Mouse (Mus musculus): ENCODE measurements around the gene Fbxw2. TPM values are rescaled to one million over a fixed set of nuclear protein-coding genes. Genes with fewer than 3 reads are reported as not detected.
A peak's percentile ranks its signal among the peaks of the same experiment; 100 is the strongest.
"Not testable (repeated sequence)": the region's sequence is repeated elsewhere in the genome, so short reads cannot be mapped to it uniquely, and the experiment has no call there.

Fbxw2 gene
- 10 to 100 TPM; 56.1 to 62.8 TPM for total RNA-seq (2021)

DNA sequence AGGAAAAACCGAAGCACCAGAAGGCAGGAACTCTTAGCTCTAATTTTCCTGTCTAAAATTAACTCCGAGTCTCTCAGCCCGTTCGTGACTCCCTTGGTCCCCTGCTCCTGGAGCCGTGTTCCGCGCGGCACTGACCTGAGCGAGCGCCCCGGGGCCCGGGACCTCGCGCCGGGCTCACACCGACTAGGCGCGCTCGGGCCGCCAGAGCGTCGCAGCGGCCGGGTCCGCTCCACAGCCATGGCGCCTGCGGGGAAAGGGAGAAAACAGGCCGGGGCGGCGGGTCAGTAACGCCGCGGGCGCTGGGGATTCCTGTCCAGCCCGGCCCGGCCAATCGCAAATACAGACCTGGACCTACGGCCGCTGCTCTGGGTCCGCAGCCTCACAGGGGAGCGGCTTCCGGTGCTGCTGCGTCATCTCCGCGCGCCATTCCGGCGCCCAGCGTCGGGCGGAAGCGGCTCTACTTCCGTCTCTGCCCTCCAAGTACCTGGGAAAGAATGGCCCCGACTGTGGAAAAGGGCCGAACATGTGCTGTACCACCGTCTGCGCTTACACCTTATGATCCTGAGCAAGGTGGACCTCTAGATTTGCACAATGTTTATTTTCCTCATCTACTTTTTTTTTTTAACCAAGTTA lies at the start of gene Fbxw2:
Gene Fbxw2, minus strand, starts transcription at position 485 of the 633 bp plus-strand sequence.
- DNase-seq = peak; percentile 94 to 95
- intact Hi-C loops (cut with DNase I) = loop anchor here (2.0 kb wide), 1 partner anchor 45 kb away; no protein-coding TSS in a partner anchor

DNA sequence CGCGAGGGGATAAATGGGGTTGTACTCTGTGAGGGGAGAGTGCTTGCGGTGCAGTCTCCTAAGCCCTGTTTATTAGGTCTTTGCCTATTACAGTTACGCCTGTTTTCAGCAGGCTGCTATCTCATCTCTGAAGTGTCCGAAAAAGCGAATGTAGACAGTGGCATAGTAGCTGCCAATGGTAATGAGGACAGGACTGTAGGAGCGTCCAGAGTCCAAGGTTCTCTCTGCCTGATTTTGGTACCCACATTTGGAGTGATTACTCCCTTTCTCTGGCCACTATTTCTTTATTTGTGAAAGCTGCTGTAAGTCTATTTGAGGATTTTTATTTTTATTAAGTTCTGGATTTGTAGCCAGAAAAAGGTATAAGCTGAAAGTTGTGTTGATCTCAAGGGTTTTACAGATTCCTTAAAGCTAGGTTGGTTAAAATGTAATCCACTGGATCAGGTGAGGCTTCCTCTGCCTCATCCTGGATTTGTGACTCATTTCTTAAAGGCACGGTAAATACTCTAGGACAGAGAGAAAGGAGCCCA lies 48.8 kb upstream of the Fbxw2 start, which contains the start of gene Psmd5:
Gene Psmd5, minus strand, starts transcription at position 153 of the 530 bp plus-strand sequence.
- intact Hi-C loops (cut with DNase I) = loop anchor here (2.0 to 5.0 kb wide), 2 partner anchors 30 to 97 kb away; no protein-coding TSS in a partner anchor

GRCm38 (mm10) chr2:34874271-34874670 lies 48.2 kb upstream of the Fbxw2 start, which contains the start of gene Cutal:
TSS of gene Cutal (plus strand) at chr2:34874396.
- DNase-seq = peak; percentile 17 to 26
- intact Hi-C loops (cut with DNase I) = loop anchor here (2.0 to 5.0 kb wide), 2 partner anchors 31 to 98 kb away; no protein-coding TSS in a partner anchor

More for the DNA sequence above, 48.8 kb upstream of the Fbxw2 start, which contains the start of gene Psmd5:
- no peak for DNase-seq

GRCm38 (mm10) chr2:34870520-34871474 lies 44.7 kb upstream of the Fbxw2 start:
- intact Hi-C loops (cut with DNase I) = loop anchor here (2.0 to 5.0 kb wide), 2 partner anchors 44 to 102 kb away; partner anchors contain the start of gene Fbxw2
- DNase-seq = peak; percentile 95 to 96

DNA sequence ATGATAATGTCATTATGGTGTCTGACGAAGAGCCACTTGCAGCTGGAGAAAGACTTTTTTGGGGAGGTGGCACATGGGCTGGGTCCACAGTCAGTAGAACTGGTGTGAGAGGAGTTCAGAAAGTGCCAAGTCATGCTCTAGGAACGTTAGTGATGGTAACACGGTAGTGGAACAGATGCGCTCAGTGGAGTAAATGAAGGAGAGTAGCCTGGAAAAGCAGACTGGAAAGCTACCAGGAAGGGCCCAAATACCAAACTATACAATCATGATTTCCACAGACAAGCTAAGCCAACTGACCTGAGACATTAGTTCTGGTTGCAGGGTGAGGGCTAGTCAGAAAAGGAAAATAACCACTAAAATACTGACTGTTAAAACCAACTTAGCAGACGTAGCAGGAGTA lies 43.6 kb upstream of the Fbxw2 start:
- intact Hi-C loops (cut with DNase I) = loop anchor here (2.0 to 5.0 kb wide), 2 partner anchors 43 to 103 kb away; partner anchors contain the start of gene Fbxw2
- DNase-seq = peak; percentile 4 to 10

GRCm38 (mm10) chr2:34857728-34858127 lies 31.6 kb upstream of the Fbxw2 start:
- intact Hi-C loops (cut with DNase I) = no loop called here
- no peak for DNase-seq

- DNase-seq = no peak
- intact Hi-C loops (cut with DNase I) = no loop called here
These were observed 29.2 kb upstream of the Fbxw2 start for GRCm38 (mm10) chr2:34855265-34855664.

- intact Hi-C loops (cut with DNase I) = no loop called here
- DNase-seq = no peak
These were observed 21.6 kb upstream of the Fbxw2 start for GRCm38 (mm10) chr2:34847702-34848101.

GRCm38 (mm10) chr2:34843211-34843939 lies 17.3 kb upstream of the Fbxw2 start:
- peak; percentile 45 to 68 for DNase-seq
- intact Hi-C loops (cut with DNase I) = no loop called here

DNA sequence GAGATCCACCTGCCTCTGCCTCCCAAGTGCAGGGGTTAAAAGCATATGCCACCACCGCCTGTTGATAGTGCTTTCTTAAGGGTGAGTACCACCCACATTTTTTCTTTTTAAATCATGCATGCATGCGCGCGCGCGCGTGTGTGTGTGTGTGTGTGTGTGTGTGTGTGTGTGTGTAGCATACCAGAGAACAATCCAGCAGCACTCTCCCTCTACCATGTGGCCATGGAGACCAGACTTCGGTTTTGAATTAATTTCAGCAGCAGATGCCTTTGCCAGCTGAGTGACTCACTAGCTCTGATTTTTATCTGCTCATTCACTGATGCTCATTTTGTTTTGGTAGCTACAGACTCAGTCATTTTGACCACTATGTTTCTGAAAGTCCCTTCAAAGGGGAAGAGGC lies 15.6 kb upstream of the Fbxw2 start:
- DNase-seq = no peak

GRCm38 (mm10) chr2:34840143-34840542 lies 14.0 kb upstream of the Fbxw2 start:
- DNase-seq; intact Hi-C loops (cut with DNase I): not testable (repeated sequence)

More for the DNA sequence above, 15.6 kb upstream of the Fbxw2 start:
- intact Hi-C loops (cut with DNase I) = no loop called here

- DNase-seq = no peak
- intact Hi-C loops (cut with DNase I) = no loop called here
These were observed 9.6 kb upstream of the Fbxw2 start for GRCm38 (mm10) chr2:34835669-34836068.

- no peak for DNase-seq
- intact Hi-C loops (cut with DNase I) = no loop called here
These were observed 7.5 kb upstream of the Fbxw2 start for GRCm38 (mm10) chr2:34833624-34834023.

- intact Hi-C loops (cut with DNase I); DNase-seq: not testable (repeated sequence)
These were observed 6.8 kb upstream of the Fbxw2 start, which contains the start of gene Gm34653 for GRCm38 (mm10) chr2:34832766-34833457. TSS of gene Gm34653 (plus strand) at chr2:34833007.

DNA sequence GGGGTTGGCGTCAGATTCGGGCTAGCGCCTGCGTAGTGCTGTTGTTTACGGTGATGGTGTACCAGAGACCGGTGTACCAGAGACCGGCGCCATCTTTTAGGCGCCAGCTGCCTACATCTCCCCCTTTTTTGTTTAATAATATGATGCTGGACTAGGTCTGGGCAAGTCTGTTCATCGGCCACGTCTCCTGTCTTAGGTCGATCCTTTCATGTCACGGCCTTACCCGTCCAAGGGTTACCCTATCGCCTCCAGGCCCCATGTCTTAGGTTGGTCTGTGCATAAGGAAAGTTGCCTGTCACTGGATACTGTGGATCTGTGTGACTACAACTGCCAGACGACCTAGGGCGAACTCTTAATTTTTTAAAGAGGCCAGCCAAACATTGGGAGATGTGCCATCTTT lies 4.0 kb upstream of the Fbxw2 start:
- intact Hi-C loops (cut with DNase I); DNase-seq: not testable (repeated sequence)

DNA sequence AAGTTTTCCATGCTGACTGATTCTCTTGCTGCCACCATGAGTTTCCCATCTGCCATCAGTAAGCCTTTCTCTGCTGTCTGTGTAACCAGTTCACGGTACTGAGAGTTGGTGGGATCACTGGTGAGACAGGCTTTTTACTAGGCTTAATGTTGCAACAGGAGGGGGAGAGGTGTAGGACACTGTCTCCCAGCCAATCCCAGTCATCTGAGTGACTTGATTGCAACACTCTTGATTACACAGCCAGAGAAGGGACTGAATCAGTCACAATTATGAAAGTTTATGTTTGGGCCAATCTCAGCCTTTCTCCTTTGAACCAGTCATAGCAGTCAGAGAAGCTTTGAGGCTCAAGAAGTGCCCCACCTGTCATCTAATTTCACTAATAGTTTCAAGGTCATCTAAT lies 1.9 kb upstream of the Fbxw2 start:
- DNase-seq = no peak
- intact Hi-C loops (cut with DNase I) = no loop called here

DNA sequence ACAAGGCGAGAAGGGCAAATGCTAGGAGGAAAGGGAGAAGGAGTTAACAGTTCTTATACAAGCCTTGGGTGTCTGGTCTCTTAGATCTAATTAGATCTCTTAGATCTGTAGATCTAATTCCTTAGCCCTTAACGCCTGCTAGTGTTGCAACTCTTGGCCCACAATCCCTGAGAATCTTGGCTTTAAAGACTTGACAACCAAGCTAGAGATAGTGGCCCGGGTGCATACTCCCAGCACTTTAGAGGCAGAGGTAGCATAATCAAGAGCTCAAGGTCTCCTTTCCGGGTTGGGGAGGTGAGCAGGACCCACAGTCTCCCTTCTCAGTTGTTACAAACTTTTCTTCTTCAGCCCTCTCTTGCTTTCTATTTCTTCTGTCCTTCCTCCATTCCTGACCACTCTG lies 1.5 kb upstream of the Fbxw2 start:
- intact Hi-C loops (cut with DNase I) = loop anchor here (2.0 kb wide), 1 partner anchor 43 kb away; no protein-coding TSS in a partner anchor
- no peak for DNase-seq

DNA sequence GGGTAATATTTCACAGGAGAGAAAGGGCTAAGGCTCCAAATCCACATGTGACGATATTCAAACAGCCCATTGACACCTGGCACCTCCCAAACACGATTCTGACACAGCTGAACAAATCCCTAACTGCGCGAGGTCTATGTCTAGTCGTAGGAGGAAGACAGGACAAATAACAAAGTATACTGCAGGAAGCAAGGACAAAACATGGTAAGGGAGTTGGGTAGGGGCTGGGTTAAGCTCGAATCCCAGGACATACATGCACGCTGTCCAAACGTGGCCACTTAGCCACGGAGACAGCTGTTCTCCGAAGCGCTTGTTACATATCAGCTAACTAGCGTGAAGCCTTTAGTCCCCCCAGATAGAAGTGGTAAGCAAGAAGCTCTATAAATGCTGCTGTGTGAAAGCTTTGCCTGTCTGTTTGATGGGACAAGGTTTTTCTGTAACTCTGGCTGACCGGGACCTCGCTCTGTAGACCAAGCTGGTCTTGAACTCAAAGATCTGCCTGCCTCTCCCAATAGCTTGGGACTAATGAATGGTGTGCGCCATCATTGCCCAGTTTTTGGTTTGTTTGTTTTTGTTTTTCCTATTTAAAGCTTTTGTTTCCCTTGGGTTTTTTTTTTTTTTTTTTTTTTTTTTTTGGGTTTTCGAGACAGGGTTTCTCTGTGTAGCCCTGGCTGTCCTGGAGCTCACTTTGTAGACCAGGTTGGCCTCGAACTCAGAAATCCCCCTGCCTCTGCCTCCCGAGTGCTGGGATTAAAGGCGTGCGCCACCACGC lies 535 bp upstream of the Fbxw2 start:
- intact Hi-C loops (cut with DNase I) = loop anchor here (2.0 kb wide), 1 partner anchor 44 kb away; no protein-coding TSS in a partner anchor
- DNase-seq = no peak
